Mouse (Mus musculus) midbrain, postnatal 0 days (tissue): ENCODE data around the gene Egflam. TPM values are rescaled to one million over a fixed set of nuclear protein-coding genes. Genes with fewer than 3 reads are reported as not detected.

Experiments
- ATAC-seq: fragments of 200-750 bp; cut with Nextera tagmentation; 2 replicates; pipeline ENCODE4 v1.8.0; 2017; ENCODE audit warnings: moderate number of reproducible peaks, mild to moderate bottlenecking, moderate TSS enrichment, moderate library complexity; ENCODE audit not compliant: low FRiP score
- DNase-seq: peaks from one replicate; pipeline ENCODE4 v3.0.0-alpha.2; 2015; ENCODE audit warnings: low spot score
- H3K27ac ChIP-seq: fragments of 300-500 bp; sonication (generic); 2 replicates; pipeline ENCODE4 v1.5.1; 2014; ENCODE audit warnings: low read depth, mild to moderate bottlenecking, low read length, mixed read lengths
- H3K27me3 ChIP-seq: fragments of 300-500 bp; sonication (generic); 2 replicates; pipeline ENCODE4 v1.6.1; 2014; ENCODE audit warnings: low read length, control low read depth, mixed read lengths; ENCODE audit not compliant: insufficient read depth
- H3K36me3 ChIP-seq: fragments of 300-500 bp; sonication (generic); 2 replicates; pipeline ENCODE4 v1.6.1; 2014; ENCODE audit warnings: low read length, control low read depth, mixed read lengths; ENCODE audit not compliant: insufficient read depth
- H3K4me1 ChIP-seq: fragments of 300-500 bp; sonication (generic); 2 replicates; pipeline ENCODE4 v1.6.1; 2014; ENCODE audit warnings: mild to moderate bottlenecking, control low read depth, antibody characterized with exemption, low read length, mixed read lengths; ENCODE audit not compliant: insufficient read depth
- H3K4me2 ChIP-seq: fragments of 300-500 bp; sonication (generic); 2 replicates; pipeline ENCODE4 v1.6.1; 2014; ENCODE audit warnings: low read depth, mild to moderate bottlenecking, low read length, mixed read lengths; ENCODE audit not compliant: poor library complexity, severe bottlenecking
- H3K4me3 ChIP-seq: fragments of 300-500 bp; sonication (generic); 2 replicates; pipeline ENCODE4 v1.5.1; 2014; ENCODE audit warnings: low read depth, mild to moderate bottlenecking, low read length, moderate library complexity
- H3K9ac ChIP-seq: fragments of 300-500 bp; sonication (generic); replicated peaks from 2 replicates; pipeline ENCODE4 v1.6.1; 2014; ENCODE audit warnings: mild to moderate bottlenecking, low read length, moderate library complexity, mixed read lengths; ENCODE audit not compliant: poor library complexity, severe bottlenecking
- H3K9me3 ChIP-seq: fragments of 300-500 bp; sonication (generic); 2 replicates; pipeline ENCODE4 v1.6.1; 2016; ENCODE audit warnings: low read length, control low read depth
- CTCF ChIP-seq: IDR thresholded peaks from 2 replicates; pipeline ENCODE4 v1.5.1; 2016; ENCODE audit warnings: antibody characterized with exemption, mild to moderate bottlenecking
- WGBS: fragments of 180-500 bp; shearing (Covaris S2); extraction: QIAGEN DNeasy Blood & Tissue Kit; methylation state at CpG from one replicate; pipeline ENCODE4 v1.1.7; 2014; 5-methylcytosine and 5-hydroxymethylcytosine counted together
- polyA plus RNA-seq: library from polyadenylated mRNA; unstranded; fragments of >200 nt; fragmentation: Nextera tagmentation; extraction: Ambion mirVana; gene quantifications from 2 replicates; pipeline ENCODE4 v1.2.1, GENCODE M21; 2015
- total RNA-seq: library from RNA; depleted of rRNA; stranded (reverse); fragments of >200 nt; gene quantifications from 2 replicates; pipeline ENCODE4 v1.2.3, GENCODE M21; 2014

Egflam gene
- total and polyA plus RNA-seq, 2 experiments from 2014 or later = 7.8 to 8.6 TPM

DNA sequence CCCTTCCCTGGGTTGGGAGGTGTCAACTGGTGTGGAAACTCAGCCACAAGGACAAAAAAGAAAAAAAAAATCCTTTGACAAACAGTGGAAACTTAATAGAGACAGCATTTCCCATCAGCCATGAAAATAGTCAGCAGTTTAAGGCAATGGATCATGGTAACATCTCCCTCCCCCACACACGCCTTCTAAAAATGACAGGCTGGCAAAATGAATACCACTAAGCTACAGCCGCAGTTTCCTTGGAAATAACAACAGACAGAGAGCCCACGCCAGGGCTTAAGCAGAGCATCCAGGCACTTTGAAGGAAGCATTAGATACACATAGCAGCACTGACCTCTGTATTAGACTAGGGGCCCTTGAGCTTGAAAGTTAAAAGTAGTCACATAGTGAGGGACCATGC lies 157.2 kb downstream of the Egflam start:
- H3K27me3 ChIP-seq = no peaks in the 10 kb centered on the region
- no peak overlapping the region for H3K4me3 ChIP-seq
- no peak for TF ChIP-seq CTCF
- H3K27ac ChIP-seq = no peak overlapping the region
- no peaks in the 10 kb centered on the region for H3K4me1 ChIP-seq
- no peak for DNase-seq
- no peak overlapping the region for H3K9ac ChIP-seq
- no peaks in the 10 kb centered on the region for H3K36me3 ChIP-seq
- WGBS = 55% methylated on average over 3 of the region's 3 CpGs
- peak; percentile 29; the same call in 1 of the 2 replicates for ATAC-seq
- no peaks in the 10 kb centered on the region for H3K9me3 ChIP-seq
- no peak overlapping the region for H3K4me2 ChIP-seq

DNA sequence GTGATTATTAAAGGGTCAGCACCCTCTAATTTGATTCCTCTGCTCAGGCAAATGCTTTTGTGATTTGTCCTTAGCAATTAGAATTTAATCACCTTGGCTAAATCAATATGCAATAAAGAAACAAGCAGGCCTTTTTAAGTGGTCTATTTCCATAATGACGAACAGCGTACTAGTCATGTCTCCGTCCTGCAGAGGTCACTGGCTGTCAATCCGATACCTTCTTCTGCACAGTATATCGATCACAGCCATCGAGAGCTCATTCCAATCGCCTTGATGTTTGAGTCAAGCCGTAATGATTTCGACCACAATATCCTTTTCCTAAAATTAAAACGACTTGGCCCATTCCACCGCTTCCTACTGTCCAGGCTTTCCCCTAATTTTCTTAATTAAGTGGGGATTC lies 158.3 kb downstream of the Egflam start:
- ATAC-seq = no peak
- 92% methylated on average over 11 of the region's 11 CpGs for WGBS
- no peak overlapping the region for H3K4me2 ChIP-seq

DNA sequence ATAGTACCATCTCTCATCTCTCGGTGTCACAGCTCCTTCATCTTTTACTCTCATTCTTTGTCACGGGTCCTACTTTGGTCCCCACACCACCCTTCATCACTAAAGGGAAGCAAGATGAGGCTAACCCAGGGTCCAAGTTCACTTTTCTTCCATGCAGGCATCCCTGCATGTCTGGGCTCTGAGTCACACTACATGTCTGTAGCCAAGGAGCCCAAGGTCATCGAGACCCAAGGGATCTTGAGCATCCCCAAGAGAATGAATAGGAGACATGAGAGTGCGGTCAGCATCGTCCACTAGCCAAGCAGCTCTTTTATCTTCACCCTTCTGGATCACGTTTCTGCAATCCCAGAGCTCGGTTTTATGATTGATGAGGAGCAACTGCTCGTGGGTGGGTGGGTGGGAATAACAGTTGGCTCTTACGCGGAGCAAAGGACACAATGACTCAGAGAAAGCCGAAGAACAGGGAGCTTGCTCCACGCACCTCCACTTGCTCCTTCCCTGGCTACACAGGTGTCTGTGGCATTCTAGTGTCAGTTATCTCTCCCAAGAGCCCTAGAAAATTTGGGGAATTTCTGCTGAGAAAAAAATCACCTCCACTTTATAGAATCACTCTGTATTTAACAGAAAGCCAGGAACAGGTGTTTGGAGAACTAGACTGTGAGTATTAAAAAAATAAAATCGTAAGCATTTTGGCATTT lies 164.7 kb downstream of the Egflam start:
- 92% methylated on average over 13 of the region's 13 CpGs for WGBS
- no peak for TF ChIP-seq CTCF
- H3K27ac ChIP-seq = no peak overlapping the region
- H3K4me2 ChIP-seq = no peak overlapping the region
- H3K4me1 ChIP-seq = no peaks in the 10 kb centered on the region
- no peaks in the 10 kb centered on the region for H3K9me3 ChIP-seq
- ATAC-seq (no peak), DNase-seq (no peak)
- H3K9ac ChIP-seq = no peak overlapping the region
- no peaks in the 10 kb centered on the region for H3K36me3 ChIP-seq
- H3K4me3 ChIP-seq = no peak overlapping the region
- no peaks in the 10 kb centered on the region for H3K27me3 ChIP-seq

More for the DNA sequence above, 158.3 kb downstream of the Egflam start:
- Histone ChIP-seq H3K27ac (no peak overlapping the region), H3K9me3 (no peaks in the 10 kb centered on the region), H3K36me3 (no peaks in the 10 kb centered on the region), H3K9ac (no peak overlapping the region), H3K4me3 (no peak overlapping the region), H3K27me3 (no peaks in the 10 kb centered on the region), H3K4me1 (no peaks in the 10 kb centered on the region)
- no peak for DNase-seq
- TF ChIP-seq CTCF = no peak

DNA sequence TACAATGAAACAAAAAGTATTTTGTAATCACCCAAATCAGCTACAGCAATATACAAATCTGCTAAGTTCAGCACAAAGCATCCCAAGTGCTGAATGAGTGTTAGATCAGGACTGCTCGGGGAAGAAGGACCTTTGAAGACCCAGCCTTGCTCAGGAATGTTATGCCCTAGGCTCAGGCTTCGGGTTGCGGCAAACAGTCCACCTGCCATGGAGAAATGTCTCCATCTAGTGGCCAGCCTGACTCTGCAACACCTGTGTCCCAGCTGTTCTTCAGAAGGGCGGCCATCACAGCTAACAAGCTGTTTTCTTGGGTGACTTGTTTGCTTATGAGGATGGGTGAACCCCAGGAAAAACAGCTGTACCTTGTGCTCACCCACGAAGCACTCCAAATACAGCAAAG lies 172.0 kb downstream of the Egflam start:
- H3K27ac ChIP-seq = no peak overlapping the region
- no peak overlapping the region for H3K9ac ChIP-seq
- H3K4me1 ChIP-seq = no peaks in the 10 kb centered on the region
- peak; percentile 100 for TF ChIP-seq CTCF
- no peaks in the 10 kb centered on the region for H3K36me3 ChIP-seq
- 3% methylated on average over 5 of the region's 5 CpGs for WGBS
- H3K4me3 ChIP-seq = no peak overlapping the region
- H3K27me3 ChIP-seq = no peaks in the 10 kb centered on the region
- no peaks in the 10 kb centered on the region for H3K9me3 ChIP-seq
- peak; percentile 84 for ATAC-seq
- DNase-seq = peak; percentile 91
- H3K4me2 ChIP-seq = no peak overlapping the region

DNA sequence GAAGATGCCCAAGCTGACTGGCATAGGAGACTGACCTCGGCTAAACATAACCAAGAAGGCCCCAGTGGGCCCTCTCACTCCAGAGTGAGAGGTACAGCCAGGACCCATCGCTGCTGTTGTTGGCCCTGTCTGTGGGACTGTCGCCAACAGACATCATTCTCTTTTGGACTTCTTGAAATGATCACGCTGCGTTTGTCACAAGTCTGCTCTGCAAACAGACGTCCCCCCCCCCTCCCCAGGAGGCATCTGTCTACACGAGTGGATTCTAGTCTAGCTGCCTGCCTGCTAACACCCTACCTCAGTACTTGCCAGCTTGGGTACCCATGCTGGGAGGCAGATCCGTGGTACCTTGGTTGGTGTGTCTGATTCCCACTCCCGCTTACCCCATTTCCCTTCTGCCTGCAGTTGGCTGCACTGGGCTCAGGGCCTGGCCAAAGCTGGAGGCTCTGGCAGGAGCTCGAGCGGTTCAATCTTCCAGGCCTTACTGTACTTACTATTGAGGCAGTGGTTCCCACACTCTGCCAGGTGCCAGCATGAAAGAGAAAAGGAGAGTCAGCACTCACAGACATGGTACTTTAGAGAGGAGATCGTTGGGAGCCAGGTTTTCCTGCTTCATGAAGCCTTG lies 173.9 kb downstream of the Egflam start:
- Histone ChIP-seq H3K4me1 (no peaks in the 10 kb centered on the region), H3K9me3 (no peaks in the 10 kb centered on the region), H3K27ac (no peak overlapping the region), H3K9ac (no peak overlapping the region), H3K36me3 (no peaks in the 10 kb centered on the region), H3K4me3 (no peak overlapping the region), H3K4me2 (no peak overlapping the region), H3K27me3 (no peaks in the 10 kb centered on the region)
- DNase-seq (peak; percentile 61), ATAC-seq (no peak)
- 73% methylated on average over 11 of the region's 12 CpGs for WGBS
- no peak for TF ChIP-seq CTCF

DNA sequence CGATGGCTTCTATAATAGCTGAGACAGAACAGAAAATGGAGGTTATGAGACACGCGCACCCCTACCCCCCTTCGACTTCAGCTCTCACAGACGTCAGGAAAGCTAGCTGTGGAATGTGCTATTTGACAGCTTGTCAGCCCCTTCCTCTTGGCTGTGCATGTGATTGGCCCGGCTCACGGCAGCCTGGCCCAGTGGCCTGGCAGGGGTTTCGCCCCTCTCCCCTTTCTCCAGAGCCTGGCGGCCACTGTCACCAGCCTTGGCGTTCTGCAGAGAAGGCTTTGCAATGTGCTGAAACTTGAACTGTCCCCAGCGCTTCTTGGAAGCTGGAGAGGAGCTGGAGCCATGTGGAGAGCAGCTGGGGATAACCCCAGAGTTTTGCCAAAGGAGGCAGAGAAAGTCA lies 175.4 kb downstream of the Egflam start:
- Histone ChIP-seq H3K36me3 (no peaks in the 10 kb centered on the region; the same call in 1 of the 2 replicates), H3K27ac (no peak overlapping the region), H3K27me3 (no peaks in the 10 kb centered on the region), H3K4me3 (no peak overlapping the region), H3K9ac (no peak overlapping the region), H3K9me3 (no peaks in the 10 kb centered on the region), H3K4me2 (no peak overlapping the region), H3K4me1 (no peaks in the 10 kb centered on the region)
- DNase-seq (no peak), ATAC-seq (no peak)
- WGBS = 41% methylated on average over 11 of the region's 11 CpGs
- TF ChIP-seq CTCF = no peak
